Mouse (Mus musculus): ENCODE measurements around the gene Coro6.

Gene Coro6

GRCm38 (mm10) chr11:77512891-77513810 is 50.9 kb downstream of the Coro6 start:
- DNase-seq (ENCODE audit: low read depth), result no peak

GRCm38 (mm10) chr11:77513811-77514170 is 51.6 kb downstream of the Coro6 start:
- DNase-seq (ENCODE audit: low read depth), result no peak

GRCm38 (mm10) chr11:77514281-77514831 is 52.1 kb downstream of the Coro6 start:
- DNase-seq (ENCODE audit: low read depth), result no peak

GRCm38 (mm10) chr11:77514832-77515636 is 52.8 kb downstream of the Coro6 start, which contains the start of gene Abhd15:
Abhd15 (plus strand) TSS chr11:77515121.
- no peak for DNase-seq (ENCODE audit: low read depth)

GRCm38 (mm10) chr11:77515637-77516552 is 53.7 kb downstream of the Coro6 start, which contains the start of gene Trp53i13:
Trp53i13 (minus strand) TSS chr11:77515980.
- DNase-seq (ENCODE audit: low read depth), result no peak

GRCm38 (mm10) chr11:77516553-77517425 is 54.6 kb downstream of the Coro6 start:
- DNase-seq (ENCODE audit: low read depth), result no peak

- DNase-seq (ENCODE audit: low read depth), result no peak
Measured at GRCm38 (mm10) chr11:77518051-77518798, 56.0 kb downstream of the Coro6 start.

GRCm38 (mm10) chr11:77519043-77519442 is 56.8 kb downstream of the Coro6 start, which contains the start of gene Gm10392:
Gm10392 (minus strand) TSS chr11:77519198.
- no peak for DNase-seq (ENCODE audit: low read depth)

Measured in c-Kit-positive CD71-negative TER-119-negative erythroid progenitor cells, embryonic 14.5 days (primary cell).